Mouse (Mus musculus) MN1 (cell line): ENCODE measurements around the gene Fads1.
A peak's percentile ranks its signal among the peaks of the same experiment; 100 is the strongest.

ENCODE experiments used
- DNase-seq: peaks from one replicate; pipeline ENCODE4 v3.0.0-alpha.2; 2016; ENCODE audit warnings: low spot score

Fads1 gene

GRCm38 (mm10) chr19:10210885-10211284, 28.2 kb downstream of the Fads1 start:
- DNase-seq = no peak

DNA sequence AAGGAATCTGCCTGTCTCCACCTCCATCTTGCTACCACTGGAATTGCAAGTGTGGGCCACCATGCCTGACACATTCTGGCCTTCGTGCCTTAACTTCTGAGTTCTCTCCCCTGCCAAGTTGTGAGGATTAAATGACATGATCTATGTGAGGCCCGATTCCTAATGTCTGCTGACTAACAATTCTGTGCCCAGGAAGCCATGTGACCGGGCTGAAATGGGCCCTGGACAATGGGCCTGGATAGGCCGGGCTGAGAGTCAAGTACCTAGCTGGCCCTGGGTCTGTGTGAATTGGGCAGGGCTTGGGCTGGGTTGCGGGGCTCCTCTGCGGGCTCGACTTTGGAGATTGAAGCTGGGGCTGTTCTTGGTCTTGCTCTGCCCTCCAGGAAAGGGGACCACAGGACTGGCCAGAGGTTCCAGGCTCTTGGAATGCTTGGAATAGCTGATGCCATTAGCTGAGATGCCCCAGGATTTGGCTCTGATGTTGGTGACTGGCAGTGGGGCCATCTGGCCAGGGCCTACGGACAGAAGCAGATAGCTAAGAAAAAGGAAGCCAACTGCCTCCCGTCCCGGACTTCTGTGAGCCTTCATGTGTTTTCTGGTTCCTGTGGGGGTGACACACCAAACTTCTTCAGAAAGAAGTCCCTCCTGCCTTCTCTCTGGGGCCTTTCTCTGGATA, 31.2 kb downstream of the Fads1 start:
- DNase-seq = no peak

DNA sequence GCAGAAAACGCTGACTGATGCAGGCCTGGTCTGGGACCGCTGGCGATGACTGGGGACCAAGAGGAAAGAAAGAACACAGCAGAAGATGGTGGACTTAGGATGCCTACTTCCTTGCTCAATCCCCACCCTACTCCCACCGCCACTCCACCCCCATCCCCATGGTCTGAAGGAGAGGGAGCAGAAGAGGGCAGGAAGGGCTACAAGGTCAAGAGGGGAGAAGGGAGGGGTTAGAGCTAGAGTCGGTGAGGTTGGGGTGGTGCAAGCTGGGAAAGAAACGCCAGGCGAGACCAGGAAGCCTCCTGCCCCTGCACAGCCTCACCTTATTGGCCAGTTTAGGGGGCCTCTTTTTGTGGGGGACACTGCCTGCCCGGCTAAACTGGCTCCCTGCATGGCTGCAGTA, 33.4 kb downstream of the Fads1 start:
- DNase-seq = no peak

DNA sequence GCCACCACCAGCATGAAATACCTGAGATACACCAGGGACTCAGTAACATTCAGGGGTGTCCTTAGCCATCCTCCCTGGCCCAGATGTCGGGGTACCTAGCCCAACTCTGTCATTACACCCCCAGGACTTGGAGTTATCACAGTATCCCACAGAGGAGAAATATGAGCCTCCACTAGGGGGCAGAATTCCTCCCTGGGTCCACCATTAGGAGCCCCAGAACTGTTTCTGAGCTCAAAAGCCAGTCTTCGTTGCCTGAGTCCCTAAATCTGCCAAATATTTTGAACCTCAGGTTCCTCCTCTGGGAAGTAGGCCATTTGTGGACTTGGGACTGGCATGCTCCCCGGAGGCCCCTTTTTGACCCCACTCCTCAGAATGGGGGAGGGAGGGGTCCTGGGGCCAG, 36.4 kb downstream of the Fads1 start:
- peak; percentile 47 for DNase-seq

- DNase-seq = no peak
These were observed 36.9 kb downstream of the Fads1 start for GRCm38 (mm10) chr19:10219593-10219992.

GRCm38 (mm10) chr19:10221585-10221984, 38.9 kb downstream of the Fads1 start:
- peak; percentile 14 for DNase-seq

DNA sequence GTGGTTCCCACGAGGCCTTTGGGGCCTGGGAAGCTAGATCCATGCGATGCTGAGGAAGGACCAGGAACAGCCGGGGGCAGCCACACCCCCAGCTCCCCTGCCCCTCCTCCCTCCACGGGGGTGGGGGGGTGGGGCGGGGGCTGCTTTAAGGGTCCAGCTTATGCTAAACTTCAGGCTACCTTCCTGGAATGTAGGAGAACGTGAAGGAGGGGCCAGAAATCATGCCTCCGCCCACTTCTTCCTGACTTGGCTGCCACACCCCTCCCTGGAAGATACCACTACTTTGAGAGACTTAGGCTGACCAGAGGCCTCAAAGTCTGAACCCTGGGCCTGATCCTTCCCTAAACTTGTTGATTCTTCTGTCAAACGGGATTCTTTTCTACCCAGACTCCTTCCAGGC, 40.0 kb downstream of the Fads1 start:
- no peak for DNase-seq

GRCm38 (mm10) chr19:10223561-10223960, 40.9 kb downstream of the Fads1 start:
- no peak for DNase-seq

GRCm38 (mm10) chr19:10224637-10225453, 42.2 kb downstream of the Fads1 start:
- DNase-seq = no peak

- no peak for DNase-seq
These were observed 43.1 kb downstream of the Fads1 start for GRCm38 (mm10) chr19:10225767-10226166.

DNA sequence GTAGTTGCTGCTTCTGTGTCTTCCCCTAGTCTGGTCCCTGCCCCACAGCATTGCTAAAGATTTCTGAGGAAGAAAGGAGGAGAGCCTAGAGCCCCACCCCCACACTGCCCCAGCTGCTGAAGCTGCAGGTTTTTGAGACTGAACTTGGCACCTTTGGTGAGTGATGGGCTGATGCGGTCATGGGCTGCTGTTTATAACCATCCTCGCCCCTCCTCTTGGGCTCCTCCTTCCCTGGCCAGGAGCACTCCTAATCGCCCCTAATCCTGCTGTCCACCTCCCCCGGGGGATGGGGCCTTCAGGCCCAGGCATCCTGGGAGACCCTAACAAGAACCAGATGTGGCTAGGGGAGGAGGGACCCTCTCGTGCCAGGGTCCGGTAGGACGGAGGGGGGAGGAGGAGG, 48.3 kb downstream of the Fads1 start:
- no peak for DNase-seq

GRCm38 (mm10) chr19:10231871-10232270, 49.2 kb downstream of the Fads1 start:
- no peak for DNase-seq

DNA sequence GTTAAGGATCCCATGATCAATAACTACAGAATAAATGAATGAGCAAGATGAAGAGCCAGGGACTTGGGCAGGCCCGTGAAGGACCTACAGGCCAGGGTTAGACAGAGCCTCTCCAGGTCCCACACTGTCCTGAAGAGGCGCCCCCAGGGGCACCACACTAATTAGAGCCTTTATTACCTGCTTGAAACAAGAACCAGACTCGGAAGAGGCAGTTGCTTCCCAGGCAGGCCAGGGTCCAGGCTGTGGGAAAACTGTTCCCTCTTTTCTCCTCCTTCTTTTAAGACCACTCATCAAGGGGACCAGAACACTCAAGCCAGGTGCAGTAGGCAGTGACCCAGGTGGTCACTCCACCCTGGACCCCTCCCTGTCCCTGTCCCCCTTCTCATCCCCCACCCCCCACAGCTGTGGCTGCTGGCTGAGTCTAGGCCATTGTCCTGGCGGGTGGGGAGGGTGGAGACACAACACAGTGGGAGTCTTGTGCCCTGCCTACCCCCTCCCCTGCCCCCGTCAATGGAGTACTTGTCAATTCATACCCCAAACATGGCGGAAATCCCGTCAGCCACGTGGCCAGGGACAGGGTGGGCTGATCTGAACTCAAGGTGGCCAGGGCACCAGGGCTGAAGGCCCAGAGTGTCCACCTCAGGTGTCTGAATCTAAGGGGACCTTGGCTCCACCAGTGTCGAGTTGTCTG, 49.8 kb downstream of the Fads1 start:
- no peak for DNase-seq

DNA sequence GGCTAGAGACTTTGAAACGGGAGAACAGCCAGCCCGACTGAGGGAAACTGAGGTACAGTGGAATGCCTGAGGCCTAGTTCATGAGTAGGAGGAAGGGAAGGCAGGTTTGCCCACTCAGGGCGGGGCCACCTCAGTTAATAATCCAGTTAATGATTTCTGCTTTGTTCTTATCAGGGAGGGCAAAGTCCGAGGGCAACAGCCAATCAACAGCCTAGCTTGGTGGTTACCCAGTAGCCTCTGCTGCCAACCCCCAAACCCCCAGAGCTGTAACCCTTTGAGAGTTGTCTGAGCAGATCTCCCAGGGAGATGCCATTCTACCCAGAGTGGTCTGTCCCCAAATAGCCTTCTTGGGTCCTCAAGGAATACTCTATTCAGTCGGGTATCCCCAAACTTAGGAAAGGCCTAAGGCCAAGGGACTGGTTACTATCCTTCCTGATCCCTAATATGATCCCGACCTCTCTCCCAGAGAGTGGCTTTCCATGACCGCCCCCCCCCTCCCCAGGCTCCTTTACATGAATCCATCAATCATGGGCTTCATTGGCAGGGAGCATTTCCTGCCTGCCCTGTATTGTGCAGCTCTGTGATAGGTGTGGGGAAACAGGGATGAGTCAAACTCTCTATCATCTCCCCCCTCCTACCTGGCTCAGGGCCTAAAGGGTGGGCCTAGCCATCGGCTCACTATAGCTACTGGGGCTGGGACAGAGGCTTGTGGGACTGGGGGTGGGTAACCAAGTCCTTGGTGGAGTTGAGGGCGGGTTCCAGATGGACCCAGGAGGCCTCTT, 53.3 kb downstream of the Fads1 start:
- DNase-seq = no peak

DNA sequence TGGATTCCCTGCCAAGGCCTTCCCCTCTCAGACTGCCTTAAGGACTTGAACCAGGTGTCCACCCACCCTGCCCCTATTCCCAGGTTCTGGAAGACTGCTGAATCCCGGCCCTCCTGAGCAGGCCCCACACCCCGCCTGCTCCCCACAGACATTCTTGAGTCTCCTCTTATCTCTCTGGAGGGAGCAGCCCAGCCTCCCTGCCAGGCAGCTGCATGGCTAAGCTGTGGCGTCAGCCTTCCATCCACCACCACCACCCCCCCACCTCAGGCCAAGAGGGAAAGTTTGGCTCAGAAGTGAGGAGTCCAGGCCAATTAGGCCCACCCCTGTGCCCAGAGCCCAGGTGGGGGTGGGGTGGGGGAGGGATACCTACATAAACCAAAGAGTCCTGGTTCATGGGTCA, 55.8 kb downstream of the Fads1 start:
- DNase-seq = no peak

- DNase-seq = no peak
These were observed 56.7 kb downstream of the Fads1 start for GRCm38 (mm10) chr19:10239419-10239818.

- no peak for DNase-seq
These were observed 57.4 kb downstream of the Fads1 start for GRCm38 (mm10) chr19:10239975-10240653.

DNA sequence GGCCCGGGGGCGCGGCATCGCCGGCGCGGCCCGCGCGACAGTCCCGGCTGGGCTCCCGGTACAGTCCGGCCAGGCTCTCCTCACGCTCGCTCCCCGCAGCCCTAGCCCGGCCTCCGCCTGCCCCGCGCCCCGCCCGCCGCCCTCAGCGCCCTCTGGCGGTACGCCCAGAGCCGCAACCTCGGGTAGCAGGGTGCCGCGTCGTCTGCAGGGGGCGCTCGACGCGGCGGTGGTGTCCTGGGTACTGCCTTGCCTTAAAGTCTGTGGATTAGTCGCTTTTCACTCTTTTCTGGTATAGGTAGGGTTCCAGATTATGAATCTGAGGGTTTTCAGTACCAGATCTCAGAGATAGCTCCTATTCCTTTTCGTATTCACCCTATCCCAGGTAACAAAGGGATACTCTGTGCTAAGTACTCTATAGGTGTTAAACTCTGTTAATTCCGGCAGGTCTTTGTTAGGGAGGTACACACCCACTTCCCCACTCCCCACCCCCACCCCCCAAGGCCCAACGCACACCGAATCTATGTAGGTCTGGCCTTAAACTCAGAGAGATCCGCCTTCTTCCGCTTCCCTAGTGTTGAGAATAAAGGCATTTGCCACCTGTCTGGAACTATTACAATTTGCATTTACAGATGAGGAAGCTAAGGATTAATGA, 58.1 kb downstream of the Fads1 start, which contains the start of gene Myrf:
Gene Myrf (minus strand): TSS at position 95 of the 652 bp plus-strand sequence.
- no peak for DNase-seq

DNA sequence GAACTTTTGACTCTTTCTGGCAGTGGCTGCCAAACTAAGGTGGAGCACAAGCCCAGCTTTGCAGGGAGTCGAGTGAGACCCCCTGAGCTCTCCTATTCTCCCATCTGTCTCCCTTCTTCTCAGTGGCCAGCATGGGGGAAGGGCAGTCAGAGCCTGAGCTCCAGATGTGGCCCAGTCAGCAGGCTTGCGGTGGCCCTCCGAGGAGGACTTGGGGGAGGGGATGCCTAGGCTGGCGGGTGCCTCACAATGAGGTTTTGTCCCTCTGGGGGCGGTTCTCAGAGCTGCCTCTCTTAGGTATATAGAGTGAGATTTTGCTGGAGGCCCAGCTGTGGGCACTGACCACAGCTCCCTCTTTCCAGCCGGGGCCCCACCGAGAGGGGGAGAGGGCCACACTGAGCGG, 60.2 kb downstream of the Fads1 start:
- DNase-seq = no peak

GRCm38 (mm10) chr19:10244183-10244582, 61.5 kb downstream of the Fads1 start:
- DNase-seq = peak; percentile 50
